Mouse (Mus musculus) spleen, postnatal 36 days (tissue): ENCODE measurements around the gene Ogn.

Experiments used
- DNase-seq, 2 experiments: peaks; one replicate each; pipeline ENCODE4 v3.0.0; 2022; ENCODE audit warnings: low spot score in 2 of 2, mixed read lengths in 1 of 2

Ogn gene

GRCm38 (mm10) chr13:49644731-49645529, 37.1 kb downstream of the Ogn start:
- no peak for DNase-seq

- no peak for DNase-seq
These were observed 38.2 kb downstream of the Ogn start for GRCm38 (mm10) chr13:49646019-49646418.

- no peak for DNase-seq
These were observed 43.3 kb downstream of the Ogn start for GRCm38 (mm10) chr13:49651136-49651535.

- no peak for DNase-seq
These were observed 44.0 kb downstream of the Ogn start for GRCm38 (mm10) chr13:49651781-49652351.

GRCm38 (mm10) chr13:49652481-49653179, 44.8 kb downstream of the Ogn start, which contains the start of the genes Cenpp and Nol8:
Gene Cenpp (minus strand): TSS chr13:49652785.
Gene Nol8 (plus strand): TSS chr13:49653078.
- DNase-seq: peak; percentile 99

- DNase-seq: no peak
These were observed 45.3 kb downstream of the Ogn start for GRCm38 (mm10) chr13:49653180-49653541.
